Mouse (Mus musculus): ENCODE results near the gene Naaladl1. TPM values are rescaled to one million over a fixed set of nuclear protein-coding genes. Genes with fewer than 3 reads are reported as not detected.

The Naaladl1 gene
- total and polyA plus RNA-seq, 3 experiments, result not detected

DNA sequence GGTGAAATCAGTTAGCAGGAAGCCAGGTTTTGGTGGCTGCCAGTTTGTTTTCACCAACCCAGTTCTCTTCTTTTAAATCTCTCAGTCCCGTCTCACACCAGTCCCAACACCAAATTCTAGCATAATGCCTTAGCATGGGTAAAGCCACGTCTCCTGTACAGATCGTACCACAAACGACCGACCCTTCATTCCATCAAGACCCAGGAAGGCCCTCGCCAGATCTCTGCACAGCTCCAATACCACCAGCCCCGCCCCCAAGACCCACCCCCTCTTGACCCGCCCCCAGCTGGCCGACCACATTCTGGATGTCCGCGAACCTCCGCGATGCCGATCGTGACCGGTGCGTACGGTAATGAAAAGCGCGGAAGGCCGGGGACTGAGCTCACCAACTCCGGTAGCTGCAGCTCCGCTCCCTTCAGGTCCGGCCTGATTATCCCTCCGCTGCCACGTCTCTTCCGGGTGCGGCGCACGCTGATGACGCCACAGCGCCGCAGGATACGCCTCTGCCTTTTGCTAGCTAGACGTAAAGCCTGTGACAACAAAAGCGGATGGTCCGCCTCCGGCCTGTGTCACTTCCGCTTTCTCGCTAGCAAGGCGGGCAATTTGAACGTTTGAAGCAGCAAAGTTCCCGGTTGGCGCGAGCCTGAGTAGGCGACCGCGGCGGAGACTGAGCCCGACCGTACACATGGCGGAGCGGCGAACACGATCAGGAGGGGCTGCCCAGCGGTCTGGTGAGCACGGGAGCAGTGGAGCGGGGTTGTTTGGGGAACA lies 20.9 kb upstream of the Naaladl1 start, which contains the start of the genes Zfpl1 and Cdca5:
Gene Zfpl1 (minus strand): TSS at position 479 of the 771 bp plus-strand sequence.
Gene Cdca5 (plus strand): TSS at position 506 of the 771 bp plus-strand sequence.
- peak; percentile 97 for DNase-seq
- TF ChIP-seq CTCF (IDR thresholded peaks at IDR 0.05) (peak; percentile 15), EP300 (IDR thresholded peaks at IDR 0.05; ENCODE audit: insufficient read depth, low read depth, low read length) (peak; percentile 94), POLR2A (IDR thresholded peaks at IDR 0.05; ENCODE audit: insufficient read depth, low read depth, low read length) (peak; percentile 74; the same call in 1 of the 2 replicates)
- under 1% methylated on average over 58 of the region's 58 CpGs for WGBS
- Histone ChIP-seq H3K4me3 (peak within 1 kb of the TSS; percentile 62), H3K9ac (ENCODE audit: low read depth, low read length) (peak within 1 kb of the TSS; percentile 48), H3K27me3 (ENCODE audit: control insufficient read depth, insufficient read depth, low read length) (no peaks in the 10 kb centered on the region), H3K79me2 (replicated peaks; ENCODE audit: control insufficient read depth, insufficient read depth, low read length) (0 out of 2 replicates have a peak, but pooled peaks cover 2% of the 10 kb centered on the region), H3K27ac (peak within 1 kb of the TSS; percentile 70), H3K4me1 (ENCODE audit: control insufficient read depth, insufficient read depth, low read length) (peaks cover 4% of the 10 kb centered on the region), H3K36me3 (ENCODE audit: control insufficient read depth, insufficient read depth, low read length) (no peaks in the 10 kb centered on the region)
- intact Hi-C loops (cut with DNase I), result loop anchor here (1.0 to 10.0 kb wide), 3 partner anchors 26 to 250 kb away; partner anchors contain the start of genes Men1 and Sac3d1

DNA sequence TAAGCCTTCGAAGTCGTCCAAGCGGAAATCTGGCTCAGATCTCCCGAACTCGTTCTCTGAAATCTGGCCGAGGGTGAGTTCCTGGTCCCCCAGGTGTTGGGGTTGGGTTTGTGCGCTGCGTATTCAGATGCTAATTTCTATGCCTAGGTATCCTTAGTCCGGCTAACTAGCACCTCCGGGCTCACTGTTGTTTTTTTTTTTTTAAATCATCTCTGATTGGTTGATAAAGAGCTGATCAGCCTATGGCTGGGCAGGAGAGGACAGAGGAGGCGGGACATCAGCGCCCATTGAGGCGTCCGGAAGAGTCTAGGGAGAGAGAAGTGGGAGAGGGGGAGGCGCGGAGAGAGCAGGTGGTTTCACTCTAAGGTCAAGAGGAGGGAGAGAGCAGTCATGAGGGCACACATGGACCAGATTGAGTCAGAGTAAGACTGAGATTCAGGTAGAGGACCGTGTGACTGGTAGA lies 20.1 kb upstream of the Naaladl1 start:
- intact Hi-C loops (cut with DNase I), result loop anchor here (2.0 to 10.0 kb wide), 2 partner anchors 33 to 249 kb away; partner anchors contain the start of genes Men1 and Sac3d1
- TF ChIP-seq CTCF (IDR thresholded peaks at IDR 0.05) (no peak), EP300 (IDR thresholded peaks at IDR 0.05; ENCODE audit: insufficient read depth, low read depth, low read length) (no peak), POLR2A (IDR thresholded peaks at IDR 0.05; ENCODE audit: insufficient read depth, low read depth, low read length) (no peak)

DNA sequence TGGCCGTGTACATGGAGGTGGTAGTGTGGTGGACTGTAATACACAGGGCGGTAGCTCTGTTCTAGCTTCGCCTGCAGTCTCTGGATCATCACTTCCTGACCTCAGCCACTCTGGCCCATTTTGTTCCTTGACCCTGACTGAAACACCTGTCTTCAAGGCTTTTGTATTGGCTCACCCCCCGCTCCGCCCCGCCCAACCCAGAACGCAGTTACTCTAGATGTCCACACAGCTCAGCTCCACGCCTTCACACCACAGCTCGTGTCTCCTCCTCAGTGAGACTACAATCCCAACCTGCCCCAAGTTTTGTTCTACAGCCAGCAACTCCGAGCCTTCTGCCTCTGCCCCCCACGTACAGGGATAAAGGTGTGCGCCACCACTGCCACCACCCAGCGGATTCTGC lies 16.7 kb upstream of the Naaladl1 start:
- no peak overlapping the region for H3K27ac ChIP-seq
- no peaks in the 10 kb centered on the region for H3K27me3 ChIP-seq (ENCODE audit: control insufficient read depth, insufficient read depth, low read length)
- H3K36me3 ChIP-seq (ENCODE audit: control insufficient read depth, insufficient read depth, low read length), result no peaks in the 10 kb centered on the region
- no peak for TF ChIP-seq CTCF (IDR thresholded peaks at IDR 0.05)
- no peak for TF ChIP-seq EP300 (IDR thresholded peaks at IDR 0.05; ENCODE audit: insufficient read depth, low read depth, low read length)
- TF ChIP-seq POLR2A (IDR thresholded peaks at IDR 0.05; ENCODE audit: insufficient read depth, low read depth, low read length), result no peak
- 0 out of 2 replicates have a peak, but pooled peaks cover 2% of the 10 kb centered on the region for H3K79me2 ChIP-seq (replicated peaks; ENCODE audit: control insufficient read depth, insufficient read depth, low read length)
- intact Hi-C loops (cut with DNase I), result loop anchor here (10.0 kb wide), 1 partner anchor 246 kb away; the partner anchor contains the start of gene Men1
- DNase-seq, result no peak
- peaks cover 3% of the 10 kb centered on the region for H3K4me1 ChIP-seq (ENCODE audit: control insufficient read depth, insufficient read depth, low read length)
- 95% methylated on average over 13 of the region's 13 CpGs for WGBS
- H3K9ac ChIP-seq (ENCODE audit: low read depth, low read length), result no peak overlapping the region
- no peak overlapping the region for H3K4me3 ChIP-seq

More for the DNA sequence above, 20.1 kb upstream of the Naaladl1 start:
- Histone ChIP-seq H3K4me3 (peak overlapping the region; percentile 62), H3K27ac (no peak overlapping the region), H3K4me1 (ENCODE audit: control insufficient read depth, insufficient read depth, low read length) (peaks cover 4% of the 10 kb centered on the region), H3K27me3 (ENCODE audit: control insufficient read depth, insufficient read depth, low read length) (no peaks in the 10 kb centered on the region), H3K9ac (ENCODE audit: low read depth, low read length) (no peak overlapping the region), H3K79me2 (replicated peaks; ENCODE audit: control insufficient read depth, insufficient read depth, low read length) (0 out of 2 replicates have a peak, but pooled peaks cover 2% of the 10 kb centered on the region), H3K36me3 (ENCODE audit: control insufficient read depth, insufficient read depth, low read length) (no peaks in the 10 kb centered on the region)
- peak in 1 of 2 experiments; percentile 49 for DNase-seq
- WGBS, result under 1% methylated on average over 17 of the region's 17 CpGs

DNA sequence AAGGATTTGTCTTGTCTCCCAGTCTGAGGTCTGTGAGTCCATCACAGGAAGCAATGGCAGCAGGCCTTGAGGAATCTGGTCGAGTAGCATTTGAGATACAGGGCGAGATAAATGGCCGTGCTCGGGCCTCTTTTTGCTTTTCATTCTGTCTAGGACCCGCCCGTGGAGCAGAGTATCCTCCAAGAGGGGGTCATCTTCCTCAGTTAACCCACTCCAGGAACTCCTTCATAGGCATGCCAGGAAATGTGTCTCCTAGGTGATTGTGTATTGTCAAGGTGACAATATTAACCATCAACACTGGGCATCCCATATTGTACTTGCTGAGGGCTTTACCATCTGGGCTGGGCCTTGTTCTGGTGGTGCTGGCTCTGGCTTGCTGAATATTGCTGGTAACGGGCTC lies 11.5 kb upstream of the Naaladl1 start, which contains the start of gene AC131692.1:
Gene AC131692.1 (plus strand): TSS at position 301 of the 400 bp plus-strand sequence.
- Histone ChIP-seq H3K27ac (no peak within 1 kb of the TSS), H3K9ac (ENCODE audit: low read depth, low read length) (no peak within 1 kb of the TSS), H3K79me2 (replicated peaks; ENCODE audit: control insufficient read depth, insufficient read depth, low read length) (no peaks in the 10 kb centered on the region), H3K27me3 (ENCODE audit: control insufficient read depth, insufficient read depth, low read length) (no peaks in the 10 kb centered on the region), H3K4me3 (no peak within 1 kb of the TSS), H3K36me3 (ENCODE audit: control insufficient read depth, insufficient read depth, low read length) (no peaks in the 10 kb centered on the region), H3K4me1 (ENCODE audit: control insufficient read depth, insufficient read depth, low read length) (no peaks in the 10 kb centered on the region)
- intact Hi-C loops (cut with DNase I), result no loop called here
- 85% methylated on average over 7 of the region's 7 CpGs for WGBS
- TF ChIP-seq CTCF (IDR thresholded peaks at IDR 0.05), result no peak
- TF ChIP-seq EP300 (IDR thresholded peaks at IDR 0.05; ENCODE audit: insufficient read depth, low read depth, low read length), result no peak
- no peak for DNase-seq

DNA sequence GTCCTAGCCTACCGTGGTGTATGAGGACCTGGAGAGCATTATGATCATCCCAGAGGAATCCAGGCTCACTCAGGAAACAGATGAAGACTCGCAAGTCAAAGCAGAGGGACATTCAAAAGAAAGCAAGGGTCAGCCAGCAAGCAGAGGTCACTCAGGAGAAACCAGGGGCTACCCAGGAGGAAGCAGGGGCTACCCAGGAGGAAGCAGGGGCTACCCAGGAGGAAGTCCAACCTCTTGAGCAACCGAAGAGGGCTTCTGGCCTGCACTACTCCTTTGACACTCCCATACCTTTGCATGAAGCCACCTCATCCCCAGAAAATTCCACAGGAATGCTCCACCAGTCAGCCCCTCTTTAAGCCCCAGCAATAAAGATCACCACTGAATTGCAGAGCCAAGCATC lies 7.7 kb upstream of the Naaladl1 start:
- 61% methylated on average over 3 of the region's 3 CpGs for WGBS
- intact Hi-C loops (cut with DNase I), result no loop called here
- no peak overlapping the region for H3K27ac ChIP-seq
- no peak for DNase-seq
- H3K9ac ChIP-seq (ENCODE audit: low read depth, low read length), result no peak overlapping the region
- no peak overlapping the region for H3K4me3 ChIP-seq
- no peak for TF ChIP-seq EP300 (IDR thresholded peaks at IDR 0.05; ENCODE audit: insufficient read depth, low read depth, low read length)
- no peak for TF ChIP-seq CTCF (IDR thresholded peaks at IDR 0.05)
- TF ChIP-seq POLR2A (IDR thresholded peaks at IDR 0.05; ENCODE audit: insufficient read depth, low read depth, low read length), result no peak
- no peaks in the 10 kb centered on the region for H3K27me3 ChIP-seq (ENCODE audit: control insufficient read depth, insufficient read depth, low read length)
- H3K36me3 ChIP-seq (ENCODE audit: control insufficient read depth, insufficient read depth, low read length), result no peaks in the 10 kb centered on the region
- no peaks in the 10 kb centered on the region for H3K4me1 ChIP-seq (ENCODE audit: control insufficient read depth, insufficient read depth, low read length)
- no peaks in the 10 kb centered on the region for H3K79me2 ChIP-seq (replicated peaks; ENCODE audit: control insufficient read depth, insufficient read depth, low read length)

DNA sequence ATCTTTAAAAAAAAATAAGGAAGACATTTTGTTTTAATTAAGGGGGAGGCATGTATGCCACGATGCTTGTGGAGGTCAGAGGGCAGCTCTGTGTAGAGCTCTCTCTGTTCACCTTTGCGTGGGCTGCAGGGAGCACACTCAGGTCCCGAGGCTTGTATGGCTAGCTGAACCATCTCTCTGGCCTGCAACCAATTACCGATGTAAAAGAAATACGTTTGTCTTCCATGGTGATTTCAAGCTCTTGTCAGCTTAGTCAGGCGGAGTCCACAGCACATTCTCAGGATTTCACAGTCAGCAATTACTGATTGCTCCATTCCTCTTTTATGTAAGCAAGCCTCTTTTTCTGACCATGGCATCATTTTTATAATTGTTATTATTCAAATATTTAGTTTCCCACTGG lies 4.4 kb upstream of the Naaladl1 start:
- Histone ChIP-seq H3K4me1 (ENCODE audit: control insufficient read depth, insufficient read depth, low read length) (no peaks in the 10 kb centered on the region), H3K9ac (ENCODE audit: low read depth, low read length) (no peak overlapping the region), H3K27me3 (ENCODE audit: control insufficient read depth, insufficient read depth, low read length) (no peaks in the 10 kb centered on the region), H3K79me2 (replicated peaks; ENCODE audit: control insufficient read depth, insufficient read depth, low read length) (no peaks in the 10 kb centered on the region), H3K36me3 (ENCODE audit: control insufficient read depth, insufficient read depth, low read length) (no peaks in the 10 kb centered on the region), H3K27ac (no peak overlapping the region), H3K4me3 (no peak overlapping the region)
- 83% methylated on average over 6 of the region's 6 CpGs for WGBS
- TF ChIP-seq EP300 (IDR thresholded peaks at IDR 0.05; ENCODE audit: insufficient read depth, low read depth, low read length), result no peak
- TF ChIP-seq POLR2A (IDR thresholded peaks at IDR 0.05; ENCODE audit: insufficient read depth, low read depth, low read length), result no peak
- TF ChIP-seq CTCF (IDR thresholded peaks at IDR 0.05), result no peak
- intact Hi-C loops (cut with DNase I), result no loop called here
- DNase-seq, result no peak

All from heart, adult 2 months (tissue).